Mouse (Mus musculus) brain, embryonic 14.5 days (tissue): ENCODE results near the gene Chtf18. TPM values are rescaled to one million over a fixed set of nuclear protein-coding genes. Genes with fewer than 3 reads are reported as not detected.
A peak's percentile ranks its signal among the peaks of the same experiment; 100 is the strongest.

ENCODE experiments used
- DNase-seq: peaks from one replicate; pipeline ENCODE4 v3.0.0-alpha.2; 2011; ENCODE audit warnings: low read depth
- CTCF ChIP-seq: fragments of 200-500 bp; IDR thresholded peaks from 2 replicates; pipeline ENCODE4 v1.5.1; 2012; ENCODE audit warnings: inconsistent platforms, mild to moderate bottlenecking, moderate library complexity, borderline replicate concordance; ENCODE audit not compliant: insufficient read depth, insufficient read length; ENCODE audit errors: extremely low read depth
- POLR2A ChIP-seq: fragments of 200-500 bp; IDR thresholded peaks from 2 replicates; pipeline ENCODE4 v1.6.1; 2012; ENCODE audit warnings: mild to moderate bottlenecking, inconsistent platforms, borderline replicate concordance; ENCODE audit not compliant: poor library complexity, insufficient read depth, insufficient read length, severe bottlenecking; ENCODE audit errors: extremely low read depth
- polyA plus RNA-seq: library from polyadenylated mRNA; depleted of rRNA; stranded (reverse); fragments of >200 nt; gene quantifications from 2 replicates; pipeline ENCODE4 v1.2.3, GENCODE M21; 2012

The Chtf18 gene
- polyA plus RNA-seq, 1 experiment = 12.4 TPM

GRCm38 (mm10) chr17:25723919-25724318 lies 3.3 kb downstream of the Chtf18 start:
- TF ChIP-seq POLR2A (no peak), CTCF (peak; percentile 20; the same call in 1 of the 2 replicates)
- peak; percentile 7 for DNase-seq

GRCm38 (mm10) chr17:25723470-25723869 lies 3.7 kb downstream of the Chtf18 start:
- DNase-seq = no peak
- no peak for TF ChIP-seq POLR2A
- TF ChIP-seq CTCF = no peak

- no peak for DNase-seq
- TF ChIP-seq POLR2A = no peak
- TF ChIP-seq CTCF = no peak
These were observed 5.7 kb downstream of the Chtf18 start for GRCm38 (mm10) chr17:25721476-25721875.

- DNase-seq = no peak
- TF ChIP-seq POLR2A (no peak), CTCF (no peak)
These were observed 9.5 kb downstream of the Chtf18 start for GRCm38 (mm10) chr17:25717691-25718090.

- DNase-seq = no peak
- TF ChIP-seq CTCF (no peak), POLR2A (no peak)
These were observed 10.2 kb downstream of the Chtf18 start, which contains the start of gene Gng13 for GRCm38 (mm10) chr17:25716711-25717637. Gng13 (plus strand) TSS chr17:25717171.

- TF ChIP-seq CTCF (no peak), POLR2A (no peak)
- DNase-seq = no peak
These were observed 11.1 kb downstream of the Chtf18 start for GRCm38 (mm10) chr17:25716130-25716529.

GRCm38 (mm10) chr17:25715627-25716026 lies 11.6 kb downstream of the Chtf18 start:
- no peak for DNase-seq
- TF ChIP-seq POLR2A (no peak), CTCF (no peak)

GRCm38 (mm10) chr17:25711136-25711535 lies 16.1 kb downstream of the Chtf18 start:
- TF ChIP-seq CTCF = no peak
- no peak for DNase-seq

GRCm38 (mm10) chr17:25709994-25710393 lies 17.2 kb downstream of the Chtf18 start:
- DNase-seq = no peak
- TF ChIP-seq POLR2A (no peak), CTCF (no peak)

- no peak for DNase-seq
- TF ChIP-seq POLR2A (no peak), CTCF (peak; percentile 40; the same call in 1 of the 2 replicates)
These were observed 26.2 kb downstream of the Chtf18 start for GRCm38 (mm10) chr17:25700863-25701496.

GRCm38 (mm10) chr17:25698446-25698845 lies 28.8 kb downstream of the Chtf18 start:
- DNase-seq = peak; percentile 85
- no peak for TF ChIP-seq POLR2A
- peak; percentile 84 for TF ChIP-seq CTCF
